Mouse (Mus musculus) right cerebral cortex, postnatal 10 days (tissue): ENCODE measurements around the gene Ptprg.

ENCODE experiments used
- DNase-seq, 2 experiments: peaks; one replicate each; pipeline ENCODE4 v3.0.0; 2021; ENCODE audit warnings: low spot score in 2 of 2

Gene Ptprg

DNA sequence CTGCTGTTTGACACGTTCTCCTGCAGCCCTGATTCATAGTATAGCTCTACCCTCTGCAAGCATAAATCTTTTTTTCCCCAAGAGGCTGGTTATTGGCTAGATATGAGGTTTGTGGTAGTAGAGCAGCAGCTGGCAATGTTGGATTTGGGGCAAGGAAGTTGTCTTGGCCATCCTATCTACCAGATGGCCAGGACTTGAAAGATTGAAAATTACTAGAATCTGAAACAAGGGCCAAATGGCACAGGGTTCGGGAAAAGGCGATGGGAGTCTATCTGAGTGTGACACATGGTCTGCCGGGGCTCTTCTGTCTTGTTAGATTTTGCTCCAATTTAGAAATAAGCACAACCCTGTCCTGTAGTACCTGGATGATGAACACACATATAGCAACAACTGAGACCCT, 531.7 kb downstream of the Ptprg start:
- no peak for DNase-seq

GRCm38 (mm10) chr14:12086167-12086566, 532.8 kb downstream of the Ptprg start:
- no peak for DNase-seq

GRCm38 (mm10) chr14:12089954-12090353, 536.6 kb downstream of the Ptprg start:
- no peak for DNase-seq

- DNase-seq, result no peak
Measured at GRCm38 (mm10) chr14:12091730-12092129, 538.4 kb downstream of the Ptprg start.

DNA sequence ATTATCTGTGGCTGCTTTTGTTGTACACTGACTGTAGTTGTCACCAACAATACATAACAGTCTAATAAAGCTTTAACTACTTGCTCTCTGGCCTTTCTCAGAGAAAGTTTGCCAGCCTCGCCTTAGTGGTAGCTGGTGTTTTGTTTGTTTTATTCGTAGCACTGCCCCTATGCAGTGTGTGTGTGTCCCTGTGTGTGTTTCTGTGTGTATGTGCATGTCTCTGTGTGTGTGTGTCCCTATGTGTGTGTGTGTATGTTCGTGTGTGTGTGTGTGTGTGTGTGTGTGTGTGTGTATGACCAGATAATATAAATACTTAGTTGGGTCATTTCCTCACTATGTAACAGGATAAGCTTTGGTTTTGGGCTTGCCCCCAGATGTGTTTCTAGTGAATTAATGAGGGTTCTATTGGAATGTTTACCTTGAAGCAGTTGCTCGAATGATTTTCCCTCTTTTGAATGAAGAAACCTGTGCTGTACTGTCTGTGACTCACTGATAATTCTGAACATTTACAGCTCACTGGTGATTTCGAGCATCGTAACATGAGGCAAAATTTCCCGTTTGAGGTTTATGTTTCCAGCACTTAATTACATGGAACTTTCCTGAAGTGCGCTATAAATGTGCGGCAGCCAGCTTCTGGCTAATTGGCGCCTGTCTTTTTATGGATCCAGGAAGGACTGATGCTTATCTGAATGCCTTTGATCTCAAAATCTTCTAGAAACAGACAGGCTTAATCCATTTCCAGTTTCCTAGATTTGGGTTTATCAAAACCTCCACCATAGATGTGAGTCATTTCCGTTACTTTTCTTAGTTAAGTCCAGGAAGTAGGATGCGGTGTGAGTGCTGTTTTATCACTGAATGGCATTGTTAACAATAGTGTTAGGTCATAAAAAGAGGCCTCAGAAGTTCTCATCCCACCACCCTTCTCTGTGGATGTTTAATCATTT, 546.3 kb downstream of the Ptprg start:
- DNase-seq, result no peak

- DNase-seq, result no peak
Measured at GRCm38 (mm10) chr14:12102389-12103325, 549.3 kb downstream of the Ptprg start.

DNA sequence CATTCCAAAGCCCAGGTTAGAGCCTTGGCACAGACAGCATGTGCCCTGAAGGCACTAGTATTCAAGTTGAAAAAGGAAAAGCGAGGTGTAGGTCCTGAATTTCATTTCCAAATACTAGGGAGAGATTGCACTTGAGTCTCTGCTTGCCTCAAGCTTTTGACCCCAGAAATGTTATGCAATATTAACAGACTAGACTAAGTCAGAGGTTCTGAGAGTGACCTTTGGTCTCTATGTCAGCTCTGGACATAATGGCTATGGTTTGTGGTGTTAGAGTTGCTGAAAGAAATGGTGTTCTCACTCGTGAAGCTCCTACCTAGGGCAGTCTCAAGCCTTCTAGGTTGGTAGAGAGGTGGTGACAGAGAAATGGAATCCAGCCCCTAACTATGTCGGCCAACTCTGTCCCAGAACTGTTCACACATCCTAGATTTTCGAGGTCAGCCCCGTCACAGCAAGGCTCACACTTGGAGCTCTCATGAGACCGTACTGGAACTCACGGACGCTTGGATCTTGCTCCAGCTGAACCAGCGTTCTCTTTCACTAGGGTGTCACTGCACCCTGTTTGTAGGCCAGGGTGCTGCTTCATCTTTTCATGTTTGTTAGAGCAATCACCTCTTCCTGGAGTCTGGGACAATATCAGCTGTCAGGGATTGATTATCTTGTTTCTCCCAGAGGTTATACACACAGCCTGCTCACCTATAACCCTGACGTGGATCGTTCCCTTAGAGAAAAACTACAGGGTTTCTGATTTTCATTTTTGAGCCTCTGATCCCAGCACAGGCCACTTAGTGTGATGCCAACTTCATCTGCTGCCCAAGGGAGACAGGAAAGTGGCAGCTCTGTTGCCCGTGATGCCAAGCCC, 551.2 kb downstream of the Ptprg start:
- no peak for DNase-seq

DNA sequence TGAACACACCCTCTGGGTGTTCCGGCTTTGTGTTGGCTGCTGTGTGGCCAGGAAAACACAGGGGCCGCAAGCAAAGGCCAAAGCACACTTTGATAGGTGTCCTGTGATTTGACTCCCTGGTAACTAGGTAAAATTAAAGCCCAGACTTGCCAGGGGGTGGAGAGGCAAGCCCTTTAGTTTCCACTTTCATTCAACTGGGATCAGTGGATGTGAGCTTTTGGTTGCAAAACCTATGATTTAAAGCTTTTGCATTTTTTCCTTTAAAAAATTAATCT, 551.8 kb downstream of the Ptprg start:
- no peak for DNase-seq

DNA sequence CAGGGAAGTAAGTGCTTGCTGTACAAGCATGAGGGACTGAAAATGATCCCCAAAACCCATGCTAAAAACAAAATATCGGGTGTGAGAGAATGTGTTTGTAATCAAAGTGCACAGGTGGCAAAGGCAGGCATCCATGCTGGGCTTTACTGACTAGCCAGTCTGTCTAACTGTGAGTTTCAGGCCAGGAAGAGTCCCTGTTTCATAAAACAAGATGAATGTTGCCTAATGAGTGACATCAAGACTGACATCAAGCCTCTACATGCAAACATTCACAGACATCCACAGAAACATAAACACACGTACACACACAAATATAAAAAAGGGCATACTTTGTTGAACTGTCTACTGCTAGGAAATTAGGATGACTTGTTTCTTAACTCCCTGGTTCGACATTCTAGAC, 552.3 kb downstream of the Ptprg start:
- DNase-seq, result no peak

DNA sequence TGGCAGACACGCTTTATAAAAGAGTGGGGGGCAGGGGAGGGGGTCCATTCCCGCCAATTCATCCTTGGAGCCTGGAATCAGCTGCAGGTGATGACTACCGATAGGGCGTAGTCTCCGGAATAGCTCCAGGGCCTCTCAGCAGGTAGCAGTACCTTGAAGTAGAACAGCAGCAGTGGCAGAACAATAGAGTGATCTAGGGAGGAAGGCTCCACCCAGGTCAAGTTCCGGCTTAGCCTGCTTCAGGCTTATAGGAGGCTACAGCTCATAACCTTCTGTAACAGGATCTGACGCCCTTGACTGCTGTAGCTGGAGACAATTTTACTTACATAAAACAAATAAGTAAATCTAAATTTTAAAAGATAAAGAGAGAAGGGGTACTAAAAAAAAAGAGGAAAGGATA, 554.1 kb downstream of the Ptprg start:
- DNase-seq, result no peak

DNA sequence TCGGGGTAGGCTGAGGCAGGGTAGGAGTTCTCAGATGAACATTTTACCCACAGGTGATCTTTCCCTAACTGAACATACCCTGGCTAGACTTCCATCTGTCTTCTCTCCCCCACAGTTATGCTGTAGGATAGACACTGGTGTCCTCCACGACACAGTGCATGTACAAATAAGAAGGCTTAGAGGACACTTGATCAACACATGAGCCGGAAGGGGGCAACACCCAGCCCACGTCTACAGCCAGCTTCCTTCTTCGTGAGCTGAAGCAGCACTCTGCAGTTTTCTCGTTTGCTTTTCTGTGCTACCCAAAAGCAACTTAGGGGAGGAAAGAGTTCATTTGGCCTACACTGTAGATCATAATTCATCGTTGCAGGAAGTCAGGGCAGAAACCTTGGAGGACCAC, 554.7 kb downstream of the Ptprg start:
- no peak for DNase-seq

DNA sequence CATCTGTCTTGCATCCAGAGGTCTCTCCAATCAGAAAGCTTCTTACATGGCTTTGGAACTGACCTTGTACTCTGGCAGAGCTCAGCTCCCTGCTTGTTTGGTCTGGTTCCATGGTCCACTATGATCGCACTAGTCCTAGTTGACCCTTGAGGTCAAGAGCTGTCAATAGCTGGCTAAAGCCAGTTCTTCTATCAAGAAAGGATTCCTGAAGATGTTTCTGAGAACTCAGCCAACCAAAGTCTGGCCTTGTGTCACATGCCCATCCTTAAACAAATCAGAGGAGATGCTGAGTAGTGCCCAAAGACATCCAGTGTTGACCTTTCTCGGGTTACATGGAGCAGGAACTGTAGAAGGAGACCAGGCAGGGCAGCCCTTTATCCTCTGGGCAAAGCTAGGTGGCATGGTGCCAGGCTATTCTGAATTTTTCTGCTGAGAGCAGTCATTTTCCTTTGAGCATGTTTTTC, 559.2 kb downstream of the Ptprg start:
- DNase-seq, result peak in 1 of 2 experiments; percentile 45

DNA sequence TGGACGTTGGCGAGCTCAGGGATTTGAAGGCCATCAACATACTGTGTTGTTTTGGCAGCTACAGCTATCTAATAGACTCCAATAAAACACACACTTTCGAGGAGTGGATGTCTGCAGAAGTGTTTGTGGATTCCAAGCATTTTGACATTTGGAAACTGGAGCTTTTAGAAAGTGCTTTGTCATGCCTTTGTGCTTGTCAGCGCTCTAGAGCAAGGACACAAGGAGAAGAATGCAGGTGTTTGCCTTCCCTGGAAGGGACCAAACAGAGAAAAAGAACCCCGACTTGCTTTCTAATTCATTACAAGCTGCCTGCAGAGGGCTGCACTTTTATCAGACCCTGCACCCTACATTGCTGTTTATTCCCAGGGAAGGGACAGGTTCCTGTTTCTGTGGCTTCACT, 560.0 kb downstream of the Ptprg start:
- no peak for DNase-seq

DNA sequence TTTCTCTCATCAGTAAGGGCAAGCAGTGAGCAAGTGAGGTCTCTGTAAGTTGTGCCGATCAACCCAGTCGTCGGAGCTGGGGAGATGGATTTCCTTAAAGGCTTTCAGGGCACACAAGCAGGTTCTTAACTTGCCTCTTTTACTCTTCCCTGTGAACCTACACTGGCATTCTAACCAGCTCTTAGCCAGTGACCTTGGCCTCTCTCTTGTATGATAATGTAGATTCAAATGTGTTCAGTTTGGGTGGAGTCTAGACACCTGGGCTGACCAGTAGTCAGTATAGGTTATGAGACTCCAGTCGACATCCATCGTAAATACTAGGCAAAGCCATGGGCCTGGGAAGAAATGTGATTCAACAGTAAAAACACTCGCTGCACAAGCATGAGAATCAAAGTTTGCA, 560.7 kb downstream of the Ptprg start:
- no peak for DNase-seq

- no peak for DNase-seq
Measured at GRCm38 (mm10) chr14:12119260-12119659, 565.9 kb downstream of the Ptprg start.

DNA sequence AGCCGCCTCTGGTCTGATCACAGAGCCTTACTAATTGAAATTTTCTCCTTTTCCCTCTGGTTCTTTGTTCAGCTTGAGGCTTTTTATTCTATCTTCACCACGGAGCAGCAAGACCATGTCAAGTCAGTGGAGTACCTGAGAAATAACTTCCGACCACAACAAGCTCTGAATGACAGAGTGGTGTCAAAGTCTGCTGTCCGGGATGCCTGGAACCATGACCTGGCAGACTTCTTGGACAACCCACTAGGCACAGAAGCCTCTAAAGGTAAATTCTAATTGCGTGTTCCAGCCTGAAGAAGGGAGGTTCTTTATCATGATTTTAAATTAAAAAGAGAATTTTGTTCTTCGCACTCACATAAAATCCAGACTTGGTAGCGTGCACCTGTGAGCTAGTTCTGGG, 568.6 kb downstream of the Ptprg start:
- no peak for DNase-seq

- DNase-seq, result no peak
Measured at GRCm38 (mm10) chr14:12124682-12125081, 571.4 kb downstream of the Ptprg start.

- no peak for DNase-seq
Measured at GRCm38 (mm10) chr14:12127951-12128350, 574.6 kb downstream of the Ptprg start.

DNA sequence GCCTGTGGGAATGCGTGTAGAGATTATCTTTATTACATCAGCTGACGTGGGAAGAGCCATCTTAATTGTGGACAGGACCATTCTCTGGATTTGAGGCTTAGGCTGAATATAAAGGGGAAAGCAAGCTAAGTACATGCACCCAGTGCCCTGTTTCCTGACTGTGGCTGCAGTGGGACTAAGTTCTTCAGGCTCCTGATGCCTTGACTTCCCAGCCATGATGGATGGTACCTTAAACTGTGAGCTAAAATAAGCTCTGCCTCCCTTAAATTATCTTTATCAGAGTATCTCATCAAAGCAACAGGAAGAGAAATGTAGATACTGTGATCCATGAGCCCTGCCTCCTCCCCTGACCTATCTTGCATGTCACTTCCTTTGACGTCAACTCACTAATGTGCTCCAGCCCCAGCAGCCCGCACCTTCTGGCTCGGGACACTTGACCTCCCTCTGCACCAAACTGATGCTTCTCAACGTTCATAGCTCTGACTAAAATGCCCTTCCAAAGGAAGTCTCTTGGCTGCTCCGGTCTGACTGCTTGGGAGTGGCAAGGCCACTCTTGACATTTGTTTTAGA, 578.8 kb downstream of the Ptprg start:
- DNase-seq, result no peak

DNA sequence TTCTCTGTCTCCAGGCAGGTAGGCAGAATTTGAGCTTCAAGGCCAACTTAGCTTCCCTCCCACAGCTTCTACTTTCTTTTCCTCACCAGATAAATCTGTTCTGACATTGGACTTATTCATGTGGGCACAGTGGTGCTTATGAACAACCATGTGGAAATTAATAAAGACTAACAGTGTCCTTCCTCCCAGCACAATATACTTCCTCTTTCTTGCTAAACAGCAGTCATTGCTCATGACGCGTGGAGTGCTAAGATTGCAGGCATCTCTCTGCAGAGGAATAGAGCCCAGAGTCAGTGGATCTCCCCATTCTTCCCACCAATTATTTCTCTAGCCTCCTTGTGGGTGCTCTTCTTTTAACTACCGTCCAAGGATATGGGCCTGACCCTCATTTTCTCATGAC, 579.8 kb downstream of the Ptprg start:
- DNase-seq, result no peak

- no peak for DNase-seq
Measured at GRCm38 (mm10) chr14:12134504-12134903, 581.2 kb downstream of the Ptprg start.
